Mouse (Mus musculus) E14TG2a.4 (cell line): ENCODE data around the gene Calcoco1.

ENCODE experiments used
- CTCF ChIP-seq: conservative IDR thresholded peaks from 2 replicates; pipeline ENCODE4 v1.5.1; 2014; ENCODE audit warnings: low read length
- NANOG ChIP-seq: IDR thresholded peaks from 2 replicates; pipeline ENCODE4 v1.6.1; 2014; ENCODE audit warnings: borderline replicate concordance, low read length, mixed read lengths
- POU5F1 ChIP-seq: IDR thresholded peaks from 2 replicates; pipeline ENCODE4 v1.6.1; 2014; ENCODE audit warnings: low read length, borderline replicate concordance

DNA sequence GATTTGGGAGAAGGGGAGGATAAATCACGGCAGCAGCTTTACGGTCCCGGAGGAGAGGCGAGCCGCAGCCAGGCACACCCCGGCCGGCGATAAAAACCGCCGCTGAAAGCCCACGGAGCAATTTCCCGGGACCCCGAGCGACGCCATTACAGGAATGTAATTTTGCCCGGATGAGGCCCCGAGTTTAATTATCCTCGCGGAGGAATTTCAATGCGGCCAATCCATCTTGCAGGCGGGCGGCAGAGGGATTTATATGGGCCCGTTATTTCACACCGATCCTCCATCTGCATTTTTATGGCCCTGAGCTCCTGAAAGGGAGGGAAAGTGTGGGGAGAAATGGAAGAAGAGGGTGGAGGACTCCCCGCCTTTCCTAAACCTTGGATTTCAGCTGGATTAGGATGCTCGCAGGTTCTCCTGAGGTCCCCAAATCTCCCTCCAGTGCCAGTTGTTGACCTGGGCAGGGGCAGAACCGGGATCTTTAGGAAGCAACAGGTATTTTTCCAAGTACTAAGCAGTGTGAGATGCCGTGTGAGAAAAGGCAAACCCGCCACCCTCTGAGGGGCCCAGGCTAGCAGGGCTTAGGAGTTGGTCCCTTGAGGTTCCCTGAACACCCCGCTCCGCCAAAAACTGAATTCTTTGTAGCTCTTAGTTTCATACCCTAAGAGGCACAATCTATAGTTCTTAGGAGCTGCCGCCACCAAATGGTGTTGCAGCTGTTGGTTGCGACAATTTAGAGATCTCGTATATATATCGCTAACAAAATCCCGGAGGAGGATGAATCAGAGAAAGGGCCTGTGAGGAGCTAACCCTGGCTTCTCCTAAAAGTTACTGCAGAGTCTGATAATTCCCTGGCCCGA, 49.5 kb downstream of the Calcoco1 start, which contains the start of gene Atp5g2:
- TF ChIP-seq CTCF (no peak), NANOG (no peak), POU5F1 (no peak)
